Mouse (Mus musculus) kidney, embryonic 16.5 days (tissue): ENCODE results near the gene Olfr1205. TPM values are rescaled to one million over a fixed set of nuclear protein-coding genes. Genes with fewer than 3 reads are reported as not detected.

Experiments
- ATAC-seq: fragments of 200-750 bp; cut with Nextera tagmentation; 2 replicates; pipeline ENCODE4 v1.8.0; 2017; ENCODE audit warnings: moderate TSS enrichment; ENCODE audit not compliant: low FRiP score, low TSS enrichment
- H3K27ac ChIP-seq: fragments of 300-500 bp; sonication (generic); 2 replicates; pipeline ENCODE4 v1.5.1; 2014; ENCODE audit warnings: low read length
- H3K27me3 ChIP-seq: fragments of 300-500 bp; sonication (generic); 2 replicates; pipeline ENCODE4 v1.6.1; 2014; ENCODE audit warnings: low read length, control low read depth, mixed read lengths; ENCODE audit not compliant: insufficient read depth
- H3K36me3 ChIP-seq: fragments of 300-500 bp; sonication (generic); 2 replicates; pipeline ENCODE4 v1.6.1; 2014; ENCODE audit warnings: low read length, control low read depth, mixed read lengths; ENCODE audit not compliant: insufficient read depth
- H3K4me1 ChIP-seq: fragments of 300-500 bp; sonication (generic); 2 replicates; pipeline ENCODE4 v1.6.1; 2014; ENCODE audit warnings: low read length, control low read depth, mixed read lengths; ENCODE audit not compliant: insufficient read depth
- H3K4me2 ChIP-seq: fragments of 300-500 bp; sonication (generic); replicated peaks from 2 replicates; pipeline ENCODE4 v1.6.1; 2014; ENCODE audit warnings: low read depth, low read length
- H3K4me3 ChIP-seq: fragments of 300-500 bp; sonication (generic); 2 replicates; pipeline ENCODE4 v1.5.1; 2014; ENCODE audit warnings: mild to moderate bottlenecking, low read length
- H3K9ac ChIP-seq: fragments of 300-500 bp; sonication (generic); replicated peaks from 2 replicates; pipeline ENCODE4 v1.6.1; 2014; ENCODE audit warnings: low read length
- H3K9me3 ChIP-seq: fragments of 300-500 bp; sonication (generic); 2 replicates; pipeline ENCODE4 v1.6.1; 2016; ENCODE audit warnings: low read length, control low read depth
- whole genome bisulfite sequencing: fragments of 180-500 bp; shearing (Covaris S2); extraction: QIAGEN DNeasy Blood & Tissue Kit; methylation state at CpG from one replicate; pipeline ENCODE4 v1.1.7; 2014; 5-methylcytosine and 5-hydroxymethylcytosine counted together
- polyA plus RNA-seq: library from polyadenylated mRNA; unstranded; fragments of >200 nt; fragmentation: Nextera tagmentation; extraction: Ambion mirVana; gene quantifications from 2 replicates; pipeline ENCODE4 v1.2.1, GENCODE M21; 2015

The Olfr1205 gene
- not detected in 2 replicates for polyA plus RNA-seq

DNA sequence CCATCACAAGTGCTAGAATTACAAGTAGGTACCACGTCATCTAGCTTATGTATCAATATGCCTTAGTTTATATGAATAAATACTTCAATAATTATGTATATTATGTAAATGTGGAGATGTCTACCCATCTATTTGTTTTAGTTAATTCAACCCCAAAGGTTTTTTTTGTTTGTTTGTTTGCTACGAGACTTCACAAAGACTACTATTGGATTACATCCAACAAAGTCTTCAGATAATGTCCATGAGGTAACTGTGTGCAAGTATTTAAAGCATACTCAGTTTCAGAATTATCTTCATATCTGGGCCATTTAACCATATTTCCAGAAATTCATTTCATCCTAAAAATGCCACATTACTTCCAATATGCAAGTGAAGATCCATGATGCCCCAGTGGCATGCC is at the start of gene Olfr1205:
Gene Olfr1205 (plus strand): TSS at position 301 of the 400 bp plus-strand sequence.
- Histone ChIP-seq H3K9me3 (no peaks in the 10 kb centered on the region), H3K36me3 (no peaks in the 10 kb centered on the region), H3K27ac (no peak within 1 kb of the TSS), H3K4me3 (no peak within 1 kb of the TSS), H3K27me3 (no peaks in the 10 kb centered on the region), H3K4me2 (no peak within 1 kb of the TSS), H3K9ac (no peak within 1 kb of the TSS), H3K4me1 (no peaks in the 10 kb centered on the region)
- 87% methylated on average over 2 of the region's 2 CpGs for WGBS
- no peak for ATAC-seq

DNA sequence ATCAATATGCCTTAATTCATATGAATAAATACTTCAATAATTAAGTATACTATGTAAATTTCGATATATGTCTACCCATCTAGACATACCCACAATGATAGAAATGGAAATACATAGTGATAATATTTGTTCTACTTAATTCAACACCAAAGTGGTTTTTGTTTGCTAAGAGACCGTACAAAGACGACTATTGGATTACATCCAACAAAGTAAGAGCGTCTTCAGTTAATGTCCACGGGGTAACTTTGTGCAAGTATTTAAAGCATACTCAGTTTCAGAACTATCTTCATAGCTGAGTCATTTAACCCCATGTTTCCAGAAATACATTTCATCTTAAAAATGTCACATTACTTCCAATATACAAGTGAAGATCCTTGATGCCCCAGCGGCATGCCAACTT is 36.8 kb upstream of the Olfr1205 start, which contains the start of gene Olfr1201:
Gene Olfr1201 (plus strand): TSS at position 301 of the 400 bp plus-strand sequence.
- H3K36me3 ChIP-seq, result no peaks in the 10 kb centered on the region
- H3K9me3 ChIP-seq, result no peaks in the 10 kb centered on the region
- no peak within 1 kb of the TSS for H3K27ac ChIP-seq
- no peaks in the 10 kb centered on the region for H3K4me1 ChIP-seq
- H3K4me2 ChIP-seq, result no peak within 1 kb of the TSS
- 80% methylated on average over 6 of the region's 6 CpGs for WGBS
- no peak for ATAC-seq
- H3K27me3 ChIP-seq, result no peaks in the 10 kb centered on the region
- H3K9ac ChIP-seq, result no peak within 1 kb of the TSS
- no peak within 1 kb of the TSS for H3K4me3 ChIP-seq

DNA sequence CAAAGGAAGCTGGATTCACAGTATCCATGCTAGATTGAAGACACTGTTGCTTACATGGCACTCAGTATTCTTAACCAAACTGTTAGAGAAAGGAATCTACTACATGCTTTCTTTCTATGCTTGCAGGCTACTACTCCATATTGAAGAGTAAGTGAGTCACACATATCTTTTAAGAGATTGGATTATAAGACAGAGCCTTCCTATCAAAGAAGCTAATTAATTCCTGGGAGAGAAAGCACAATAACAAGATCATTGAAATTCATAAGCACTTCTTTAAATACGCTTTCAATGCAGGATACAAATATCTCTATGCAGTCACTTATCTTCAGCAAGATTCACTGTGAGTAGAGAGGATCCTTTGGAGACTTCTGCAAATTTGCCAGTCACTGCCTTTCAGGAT is 15.3 kb upstream of the Olfr1205 start, which contains the start of gene Olfr1202:
Gene Olfr1202 (plus strand): TSS at position 301 of the 400 bp plus-strand sequence.
- H3K9ac ChIP-seq, result no peak within 1 kb of the TSS
- H3K27me3 ChIP-seq, result no peaks in the 10 kb centered on the region
- H3K4me1 ChIP-seq, result no peaks in the 10 kb centered on the region
- H3K36me3 ChIP-seq, result no peaks in the 10 kb centered on the region
- H3K4me2 ChIP-seq, result no peak within 1 kb of the TSS
- H3K9me3 ChIP-seq, result no peaks in the 10 kb centered on the region
- no peak within 1 kb of the TSS for H3K27ac ChIP-seq
- WGBS, result 85% methylated on average over 1 of the region's 1 CpGs
- H3K4me3 ChIP-seq, result no peak within 1 kb of the TSS
- ATAC-seq, result no peak

DNA sequence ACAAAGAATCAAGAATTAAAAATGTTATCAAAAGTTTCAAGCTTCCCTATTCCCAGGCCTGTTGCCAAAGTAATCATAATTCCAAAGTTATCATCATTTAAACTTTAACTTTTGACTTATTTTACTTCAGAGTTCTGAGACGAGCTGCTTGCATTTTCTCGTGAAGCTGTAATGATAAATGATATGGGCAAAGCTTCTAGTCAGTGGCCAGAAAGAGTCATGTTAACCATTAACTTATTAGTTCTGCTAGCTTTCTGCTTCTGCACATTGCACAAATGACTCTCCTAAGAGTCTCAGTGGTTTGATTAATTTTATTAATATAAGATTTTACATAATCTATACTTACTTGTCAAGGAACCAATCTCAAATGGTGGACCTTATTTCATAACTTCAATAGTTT is 8.9 kb downstream of the Olfr1205 start:
- H3K27me3 ChIP-seq, result no peaks in the 10 kb centered on the region
- 0 out of 2 replicates have a peak, but pooled peaks cover 2% of the 10 kb centered on the region for H3K9me3 ChIP-seq
- no peak overlapping the region for H3K4me3 ChIP-seq
- no peak for ATAC-seq
- no peaks in the 10 kb centered on the region for H3K4me1 ChIP-seq
- no peak overlapping the region for H3K4me2 ChIP-seq
- H3K27ac ChIP-seq, result no peak overlapping the region
- no peaks in the 10 kb centered on the region for H3K36me3 ChIP-seq
- 48% methylated on average over 2 of the region's 2 CpGs for WGBS
- no peak overlapping the region for H3K9ac ChIP-seq

DNA sequence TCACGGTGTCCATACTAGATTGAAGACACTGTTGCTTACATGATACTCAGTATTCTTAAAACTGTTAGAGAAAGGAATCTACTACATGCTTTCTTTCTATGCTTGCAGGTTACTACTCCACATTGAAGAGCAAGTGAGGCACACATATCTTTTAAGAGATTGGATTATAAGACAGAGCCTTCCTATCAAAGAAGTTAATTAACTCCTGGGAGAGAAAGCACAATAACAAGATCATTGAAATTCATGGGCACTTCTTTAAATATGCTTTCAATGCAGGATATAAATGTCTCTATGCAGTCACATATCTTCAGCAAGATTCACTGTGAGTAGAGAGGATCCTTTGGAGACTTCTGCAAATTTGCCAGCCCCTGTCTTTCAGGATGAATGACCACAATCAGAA is 19.5 kb downstream of the Olfr1205 start, which contains the start of gene Olfr1204:
Gene Olfr1204 (plus strand): TSS at position 301 of the 400 bp plus-strand sequence.
- no peak within 1 kb of the TSS for H3K27ac ChIP-seq
- ATAC-seq, result no peak
- 93% methylated on average over 1 of the region's 1 CpGs for WGBS
- no peak within 1 kb of the TSS for H3K9ac ChIP-seq
- no peaks in the 10 kb centered on the region for H3K36me3 ChIP-seq
- no peaks in the 10 kb centered on the region; the same call in 1 of the 2 replicates for H3K9me3 ChIP-seq
- no peak within 1 kb of the TSS for H3K4me3 ChIP-seq
- no peaks in the 10 kb centered on the region for H3K27me3 ChIP-seq
- no peak within 1 kb of the TSS for H3K4me2 ChIP-seq
- no peaks in the 10 kb centered on the region for H3K4me1 ChIP-seq

DNA sequence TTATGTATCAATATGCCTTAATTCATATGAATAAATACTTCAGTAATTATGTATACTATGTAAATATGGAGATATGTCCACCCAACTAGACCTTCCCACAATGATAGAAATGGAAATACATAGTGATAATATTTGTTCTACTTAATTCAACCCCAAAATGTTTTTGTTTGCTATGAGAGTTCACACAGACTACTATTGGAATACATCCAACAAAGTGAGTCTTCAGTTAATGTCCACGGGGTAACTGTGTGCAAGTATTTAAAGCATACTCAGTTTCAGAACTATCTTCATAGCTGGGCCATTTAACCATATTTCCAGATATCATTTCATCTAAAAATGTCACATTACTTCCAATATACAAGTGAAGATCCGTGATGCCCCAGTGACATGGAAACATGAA is 33.4 kb downstream of the Olfr1205 start, which contains the start of gene Olfr1206:
Gene Olfr1206 (plus strand): TSS at position 301 of the 400 bp plus-strand sequence.
- H3K4me2 ChIP-seq, result no peak within 1 kb of the TSS
- WGBS, result 91% methylated on average over 2 of the region's 2 CpGs

More for the DNA sequence above, 33.4 kb downstream of the Olfr1205 start, which contains the start of gene Olfr1206:
- Histone ChIP-seq H3K4me1 (no peaks in the 10 kb centered on the region), H3K36me3 (no peaks in the 10 kb centered on the region), H3K27me3 (no peaks in the 10 kb centered on the region), H3K4me3 (no peak within 1 kb of the TSS), H3K9me3 (no peaks in the 10 kb centered on the region), H3K27ac (no peak within 1 kb of the TSS), H3K9ac (no peak within 1 kb of the TSS)
- ATAC-seq, result no peak

Other genes with a start within 250 kb of the Olfr1205 start
- not detected in 2 replicates for gene Olfr1189, start 243.3 kb upstream of the Olfr1205 start, polyA plus RNA-seq
- gene Olfr1191-ps1, start 189.2 kb upstream of the Olfr1205 start, polyA plus RNA-seq, result not detected in 2 replicates
- not detected in 2 replicates for gene Olfr1192-ps1, start 181.2 kb upstream of the Olfr1205 start, polyA plus RNA-seq
- not detected in 2 replicates for gene Olfr1193, start 154.1 kb upstream of the Olfr1205 start, polyA plus RNA-seq
- not detected in 2 replicates for gene Olfr1195, start 140.6 kb upstream of the Olfr1205 start, polyA plus RNA-seq
- not detected in 2 replicates for gene Olfr1196, start 125.1 kb upstream of the Olfr1205 start, polyA plus RNA-seq
- not detected in 2 replicates for gene Olfr1197, start 97.4 kb upstream of the Olfr1205 start, polyA plus RNA-seq
- gene Olfr1198, start 78.4 kb upstream of the Olfr1205 start, polyA plus RNA-seq, result not detected in 2 replicates
- not detected in 2 replicates for gene Olfr1199, start 69.3 kb upstream of the Olfr1205 start, polyA plus RNA-seq
- not detected in 2 replicates for gene Olfr1200, start 59.2 kb upstream of the Olfr1205 start, polyA plus RNA-seq
- gene Olfr1201, start 36.7 kb upstream of the Olfr1205 start, polyA plus RNA-seq, result not detected in 2 replicates
- not detected in 2 replicates for gene Olfr1202, start 15.2 kb upstream of the Olfr1205 start, polyA plus RNA-seq
- gene Olfr1204, start 19.6 kb downstream of the Olfr1205 start, polyA plus RNA-seq, result not detected in 2 replicates
- gene Olfr1206, start 33.5 kb downstream of the Olfr1205 start, polyA plus RNA-seq, result not detected in 2 replicates
- not detected in 2 replicates for gene Olfr1208, start 72.6 kb downstream of the Olfr1205 start, polyA plus RNA-seq
- gene Olfr1209, start 85.4 kb downstream of the Olfr1205 start, polyA plus RNA-seq, result not detected in 2 replicates
- not detected in 2 replicates for gene Olfr1211, start 108.4 kb downstream of the Olfr1205 start, polyA plus RNA-seq
- not detected in 2 replicates for gene Olfr1212, start 124.2 kb downstream of the Olfr1205 start, polyA plus RNA-seq
- gene Gm13762, start 150.5 kb downstream of the Olfr1205 start, polyA plus RNA-seq, result not detected in 2 replicates
- not detected in 2 replicates for gene Olfr1214, start 162.9 kb downstream of the Olfr1205 start, polyA plus RNA-seq
- not detected in 2 replicates for gene Olfr1215, start 177.2 kb downstream of the Olfr1205 start, polyA plus RNA-seq
- gene Olfr1216, start 188.6 kb downstream of the Olfr1205 start, polyA plus RNA-seq, result not detected in 2 replicates
- not detected in 2 replicates for gene Olfr1217, start 202.3 kb downstream of the Olfr1205 start, polyA plus RNA-seq
- not detected in 2 replicates for gene Olfr1218, start 231.4 kb downstream of the Olfr1205 start, polyA plus RNA-seq